In genomic region chr3:157021632-157022031, GRCm38 (mm10) we compare ENCODE assay signal across 12 mouse cellular contexts.
"Had no signal": no experiment of that assay in that cellular context is flagged by ENCODE, and none has a peak within 500 bp of the region (broad histone marks: within the 10 kb centered on the region; RNA-seq: fewer than 3 reads in every experiment).

No protein-coding gene starts in this region.

- H3K4me2 ChIP-seq: intestine, embryonic 15.5 days; liver, embryonic 13.5 days; midbrain, embryonic 12.5 days had no signal

- H3K4me3 ChIP-seq: intestine, embryonic 15.5 days; layer of hippocampus, adult 2 months; liver, embryonic 13.5 days; midbrain, embryonic 12.5 days had no signal

- H3K27ac ChIP-seq: intestine, embryonic 15.5 days; layer of hippocampus, adult 2 months; liver, embryonic 13.5 days; macrophage; midbrain, embryonic 12.5 days had no signal

- DNase-seq: kidney, adult 11 months; kidney, adult 9 months; kidney, postnatal 25 days; layer of hippocampus, adult 9-11 months; liver, embryonic 13.5 days; thymus, adult 18-20 months; thymus, postnatal 36 days had no signal

- H3K36me3 ChIP-seq: intestine, embryonic 15.5 days; liver, embryonic 13.5 days; midbrain, embryonic 12.5 days had no signal

- H3K27me3 ChIP-seq: intestine, embryonic 15.5 days; liver, embryonic 13.5 days; midbrain, embryonic 12.5 days had no signal

- H3K9ac ChIP-seq: intestine, embryonic 15.5 days; liver, embryonic 13.5 days; midbrain, embryonic 12.5 days had no signal

- H3K4me1 ChIP-seq: intestine, embryonic 15.5 days; liver, embryonic 13.5 days; midbrain, embryonic 12.5 days had no signal

- H3K9me3 ChIP-seq: intestine, embryonic 15.5 days; liver, embryonic 13.5 days; midbrain, embryonic 12.5 days had no signal

- ATAC-seq: intestine, embryonic 15.5 days; midbrain, embryonic 16.5 days had no signal
